Mouse (Mus musculus) cerebellum, adult 2 months (tissue): Measurements from ENCODE around the gene Ggt7. TPM values are rescaled to one million over a fixed set of nuclear protein-coding genes. Genes with fewer than 3 reads are reported as not detected.

Experiments used
- DNase-seq, 2 experiments: peaks; one replicate each; pipeline ENCODE4 v3.0.0; 2021
- H3K27ac ChIP-seq: fragments of 200-500 bp; 2 replicates; pipeline ENCODE4 v1.5.1; 2012; ENCODE audit warnings: low read length, control low read depth, inconsistent platforms; ENCODE audit not compliant: insufficient read depth
- H3K27me3 ChIP-seq: fragments of 200-500 bp; 2 replicates; pipeline ENCODE4 v1.6.1; 2012; ENCODE audit warnings: inconsistent platforms, mild to moderate bottlenecking, low read length, moderate library complexity; ENCODE audit not compliant: control insufficient read depth, insufficient read depth
- H3K4me1 ChIP-seq: fragments of 200-500 bp; 2 replicates; pipeline ENCODE4 v1.6.1; 2011; ENCODE audit warnings: low read length; ENCODE audit not compliant: control insufficient read depth, insufficient read depth
- H3K4me3 ChIP-seq: fragments of 200-500 bp; replicated peaks from 2 replicates; pipeline ENCODE3; 2011; ENCODE audit warnings: mild to moderate bottlenecking, low read depth, low read length, control low read depth; ENCODE audit not compliant: insufficient read depth
- CTCF ChIP-seq: fragments of 200-500 bp; IDR thresholded peaks from 2 replicates; pipeline ENCODE4 v1.5.1; 2011; ENCODE audit warnings: low read depth, mild to moderate bottlenecking, control low read depth, low read length, moderate library complexity, borderline replicate concordance; ENCODE audit not compliant: insufficient read depth
- POLR2A ChIP-seq: fragments of 200-500 bp; IDR thresholded peaks from 2 replicates; pipeline ENCODE4 v1.6.1; 2011; ENCODE audit warnings: low read length, control low read depth, borderline replicate concordance; ENCODE audit not compliant: insufficient read depth
- WGBS: fragments of 180-500 bp; shearing (Covaris S2); methylation state at CpG from one replicate; pipeline ENCODE4 v1.1.7; 2018; 5-methylcytosine and 5-hydroxymethylcytosine counted together
- polyA plus RNA-seq: library from polyadenylated mRNA; depleted of rRNA; stranded (reverse); fragments of >200 nt; gene quantifications from 2 replicates; pipeline ENCODE4 v1.2.3, GENCODE M21; 2012

The Ggt7 gene
- polyA plus RNA-seq, 1 experiment, result 235 TPM

GRCm38 (mm10) chr2:155504440-155505355, 13.3 kb downstream of the Ggt7 start:
- peak in 1 of 2 experiments; percentile 46 for DNase-seq
- no peak for TF ChIP-seq POLR2A
- TF ChIP-seq CTCF, result no peak
- H3K4me1 ChIP-seq, result peaks cover 8% of the 10 kb centered on the region

DNA sequence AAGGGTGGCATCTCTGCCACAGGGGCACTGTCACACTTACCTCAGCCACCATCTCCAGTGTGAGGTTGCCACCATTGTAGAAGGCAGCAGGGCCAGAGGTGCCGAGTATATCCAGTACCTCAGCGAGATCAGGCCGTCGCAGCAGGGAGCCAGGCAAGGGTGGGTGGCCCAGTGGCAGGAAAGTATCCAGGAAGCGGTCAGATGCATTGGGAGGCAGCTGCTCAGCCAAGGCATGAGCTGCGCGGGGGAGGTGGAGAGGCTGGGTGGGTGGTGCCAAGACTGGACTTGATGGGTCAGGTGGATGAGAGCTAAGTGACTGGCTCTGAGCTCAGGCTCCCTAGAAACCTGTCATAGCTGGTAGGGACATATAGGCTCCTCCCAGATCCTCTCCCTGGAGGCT, 15.4 kb downstream of the Ggt7 start:
- TF ChIP-seq POLR2A, result no peak
- no peak for TF ChIP-seq CTCF
- 60% methylated on average over 7 of the region's 7 CpGs for WGBS
- H3K27me3 ChIP-seq, result no peaks in the 10 kb centered on the region
- H3K27ac ChIP-seq, result no peak overlapping the region
- no peak overlapping the region for H3K4me3 ChIP-seq
- no peak for DNase-seq
- H3K4me1 ChIP-seq, result no peaks in the 10 kb centered on the region

More at GRCm38 (mm10) chr2:155504440-155505355, 13.3 kb downstream of the Ggt7 start:
- H3K27me3 ChIP-seq, result no peaks in the 10 kb centered on the region
- 48% methylated on average over 13 of the region's 13 CpGs for WGBS
- no peak overlapping the region for H3K4me3 ChIP-seq
- no peak overlapping the region for H3K27ac ChIP-seq

- H3K4me1 ChIP-seq, result no peaks in the 10 kb centered on the region
- WGBS, result 96% methylated on average over 6 of the region's 6 CpGs
These were observed 27.0 kb downstream of the Ggt7 start for GRCm38 (mm10) chr2:155490998-155491397.

DNA sequence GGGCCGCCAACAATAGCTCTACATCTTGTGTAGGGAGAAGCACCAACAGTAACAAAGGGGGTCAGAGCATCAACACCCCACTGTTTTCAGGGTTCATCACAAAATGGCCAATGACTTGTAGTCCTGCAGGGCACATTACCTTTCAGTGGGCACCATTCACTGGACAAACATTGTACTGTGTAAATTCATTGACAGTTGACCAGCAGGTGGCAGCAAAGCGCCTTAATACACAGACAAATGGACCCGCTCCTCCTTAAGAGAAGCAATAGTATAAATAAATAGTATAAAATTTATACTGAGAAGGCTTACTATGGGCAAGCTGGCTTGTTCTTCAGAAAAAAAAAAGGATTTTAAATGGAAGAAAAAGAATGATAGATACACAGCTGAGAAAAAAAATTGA, 36.0 kb downstream of the Ggt7 start:
- no peaks in the 10 kb centered on the region for H3K4me1 ChIP-seq
- WGBS, result 53% methylated on average over 3 of the region's 3 CpGs
- H3K4me3 ChIP-seq, result no peak overlapping the region
- H3K27ac ChIP-seq, result no peak overlapping the region
- TF ChIP-seq POLR2A (no peak), CTCF (peak; percentile 50; the same call in 1 of the 2 replicates)
- peak; percentile 45 to 57 for DNase-seq
- no peaks in the 10 kb centered on the region for H3K27me3 ChIP-seq

More at GRCm38 (mm10) chr2:155490998-155491397, 27.0 kb downstream of the Ggt7 start:
- TF ChIP-seq POLR2A, result no peak
- TF ChIP-seq CTCF, result no peak
- Histone ChIP-seq H3K4me3 (no peak overlapping the region), H3K27ac (no peak overlapping the region), H3K27me3 (no peaks in the 10 kb centered on the region)
- no peak for DNase-seq

GRCm38 (mm10) chr2:155473570-155474088, 44.4 kb downstream of the Ggt7 start, which contains the start of gene Ncoa6:
TSS of gene Ncoa6 (minus strand) at chr2:155473894.
- DNase-seq, result peak; percentile 76 to 79
- WGBS, result 1% methylated on average over 69 of the region's 72 CpGs
- no peaks in the 10 kb centered on the region for H3K27me3 ChIP-seq
- peaks cover 4% of the 10 kb centered on the region; the same call in 1 of the 2 replicates for H3K4me1 ChIP-seq
- peak within 1 kb of the TSS; percentile 93 for H3K27ac ChIP-seq
- no peak for TF ChIP-seq CTCF
- TF ChIP-seq POLR2A, result peak; percentile 78; the same call in 1 of the 2 replicates
- H3K4me3 ChIP-seq, result peak within 1 kb of the TSS; percentile 92

- Histone ChIP-seq H3K27me3 (no peaks in the 10 kb centered on the region), H3K4me3 (peak overlapping the region; percentile 92), H3K27ac (peak overlapping the region; percentile 93), H3K4me1 (peaks cover 4% of the 10 kb centered on the region; the same call in 1 of the 2 replicates)
- 1% methylated on average over 70 of the region's 71 CpGs for WGBS
- no peak for TF ChIP-seq POLR2A
- no peak for TF ChIP-seq CTCF
- peak; percentile 46 to 56 for DNase-seq
These were observed 45.1 kb downstream of the Ggt7 start for GRCm38 (mm10) chr2:155472671-155473569.

DNA sequence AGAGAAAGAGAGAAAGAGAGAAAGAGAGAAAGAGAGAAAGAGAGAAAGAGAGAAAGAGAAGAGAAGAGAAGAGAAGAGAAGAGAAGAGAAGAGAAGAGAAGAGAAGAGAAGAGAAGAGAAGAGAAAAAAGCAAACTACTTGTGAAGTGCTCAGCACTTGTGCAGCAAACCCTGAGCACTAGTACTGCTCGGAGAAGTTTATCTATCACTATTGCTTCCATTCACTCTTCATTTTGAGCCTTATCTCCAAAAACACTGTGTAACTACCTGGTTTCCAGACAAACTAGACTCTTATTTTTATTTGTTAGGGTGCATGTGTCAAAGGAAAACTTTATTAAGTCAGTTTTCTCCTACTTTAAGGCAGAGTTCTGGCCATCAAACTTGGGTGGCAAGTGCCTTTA, 51.2 kb downstream of the Ggt7 start:
- Histone ChIP-seq H3K4me1 (peaks cover 2% of the 10 kb centered on the region; the same call in 1 of the 2 replicates), H3K27me3 (no peaks in the 10 kb centered on the region), H3K4me3 (no peak overlapping the region), H3K27ac (no peak overlapping the region)
- TF ChIP-seq CTCF (no peak), POLR2A (no peak)
- DNase-seq, result no peak
- WGBS, result 84% methylated on average over 1 of the region's 1 CpGs
